Mouse (Mus musculus) midbrain, embryonic 16.5 days (tissue): ENCODE measurements around the gene Mttp. TPM values are rescaled to one million over a fixed set of nuclear protein-coding genes. Genes with fewer than 3 reads are reported as not detected.

Experiments
- ATAC-seq: fragments of 200-750 bp; cut with Nextera tagmentation; 2 replicates; pipeline ENCODE4 v1.8.0; 2017; ENCODE audit warnings: moderate TSS enrichment
- H3K27ac ChIP-seq: fragments of 300-500 bp; sonication (generic); 2 replicates; pipeline ENCODE4 v1.5.1; 2014; ENCODE audit warnings: mild to moderate bottlenecking, low read length, mixed read lengths
- H3K27me3 ChIP-seq: fragments of 300-500 bp; sonication (generic); 2 replicates; pipeline ENCODE4 v1.6.1; 2014; ENCODE audit warnings: low read depth, low read length, mixed read lengths; ENCODE audit not compliant: control insufficient read depth, insufficient read depth
- H3K36me3 ChIP-seq: fragments of 300-500 bp; sonication (generic); 2 replicates; pipeline ENCODE4 v1.6.1; 2014; ENCODE audit warnings: mild to moderate bottlenecking, low read length, moderate library complexity, mixed read lengths; ENCODE audit not compliant: control insufficient read depth, insufficient read depth
- H3K4me1 ChIP-seq: fragments of 300-500 bp; sonication (generic); 2 replicates; pipeline ENCODE4 v1.6.1; 2014; ENCODE audit warnings: mild to moderate bottlenecking, low read length, mixed read lengths; ENCODE audit not compliant: control insufficient read depth, insufficient read depth
- H3K4me2 ChIP-seq: fragments of 300-500 bp; sonication (generic); 2 replicates; pipeline ENCODE4 v1.6.1; 2014; ENCODE audit warnings: mild to moderate bottlenecking, low read length, mixed read lengths
- H3K4me3 ChIP-seq: fragments of 300-500 bp; sonication (generic); 2 replicates; pipeline ENCODE4 v1.5.1; 2014; ENCODE audit warnings: low read depth, mild to moderate bottlenecking, low read length, moderate library complexity, mixed read lengths
- H3K9ac ChIP-seq: fragments of 300-500 bp; sonication (generic); 2 replicates; pipeline ENCODE4 v1.6.1; 2014; ENCODE audit warnings: low read depth, low read length, mixed read lengths
- H3K9me3 ChIP-seq: fragments of 300-500 bp; sonication (generic); replicated peaks from 2 replicates; pipeline ENCODE4 v1.6.1; 2014; ENCODE audit warnings: mild to moderate bottlenecking, low read length, mixed read lengths; ENCODE audit not compliant: control insufficient read depth, poor library complexity, severe bottlenecking
- WGBS: fragments of 180-500 bp; shearing (Covaris S2); extraction: QIAGEN DNeasy Blood & Tissue Kit; methylation state at CpG from one replicate; pipeline ENCODE4 v1.1.7; 2014; 5-methylcytosine and 5-hydroxymethylcytosine counted together
- polyA plus RNA-seq: library from polyadenylated mRNA; unstranded; fragments of >200 nt; fragmentation: Nextera tagmentation; extraction: Ambion mirVana; gene quantifications from 2 replicates; pipeline ENCODE4 v1.2.1, GENCODE M21; 2015

Gene Mttp
- polyA plus RNA-seq, 1 experiment from 2014 or later: 10.2 TPM

GRCm38 (mm10) chr3:138106887-138107286, 37.9 kb downstream of the Mttp start:
- ATAC-seq: no peak
- Histone ChIP-seq H3K27ac (no peak overlapping the region), H3K9me3 (no peaks in the 10 kb centered on the region), H3K36me3 (0 out of 2 replicates have a peak, but pooled peaks cover 2% of the 10 kb centered on the region), H3K9ac (no peak overlapping the region), H3K4me3 (no peak overlapping the region), H3K4me2 (no peak overlapping the region), H3K27me3 (no peaks in the 10 kb centered on the region), H3K4me1 (no peaks in the 10 kb centered on the region)
- WGBS: 95% methylated on average over 10 of the region's 10 CpGs

- no peaks in the 10 kb centered on the region for H3K4me1 ChIP-seq
- H3K9me3 ChIP-seq: no peaks in the 10 kb centered on the region
- H3K9ac ChIP-seq: no peak overlapping the region
- H3K4me2 ChIP-seq: no peak overlapping the region
- WGBS: 67% methylated on average over 5 of the region's 5 CpGs
- no peaks in the 10 kb centered on the region for H3K27me3 ChIP-seq
- 0 out of 2 replicates have a peak, but pooled peaks cover 2% of the 10 kb centered on the region for H3K36me3 ChIP-seq
- no peak overlapping the region for H3K27ac ChIP-seq
- no peak overlapping the region for H3K4me3 ChIP-seq
- ATAC-seq: no peak
Observed at GRCm38 (mm10) chr3:138105056-138105455, 39.7 kb downstream of the Mttp start.

GRCm38 (mm10) chr3:138103690-138104089, 41.1 kb downstream of the Mttp start:
- WGBS: 88% methylated on average over 4 of the region's 4 CpGs
- no peak overlapping the region for H3K4me2 ChIP-seq
- no peak overlapping the region for H3K4me3 ChIP-seq
- no peaks in the 10 kb centered on the region for H3K9me3 ChIP-seq
- H3K36me3 ChIP-seq: 0 out of 2 replicates have a peak, but pooled peaks cover 2% of the 10 kb centered on the region
- H3K4me1 ChIP-seq: no peaks in the 10 kb centered on the region
- H3K9ac ChIP-seq: no peak overlapping the region
- H3K27ac ChIP-seq: no peak overlapping the region
- H3K27me3 ChIP-seq: no peaks in the 10 kb centered on the region
- no peak for ATAC-seq

GRCm38 (mm10) chr3:138101936-138102335, 42.8 kb downstream of the Mttp start:
- no peak overlapping the region for H3K4me2 ChIP-seq
- WGBS: 80% methylated on average over 4 of the region's 4 CpGs
- H3K9ac ChIP-seq: no peak overlapping the region
- H3K27me3 ChIP-seq: no peaks in the 10 kb centered on the region
- H3K9me3 ChIP-seq: no peaks in the 10 kb centered on the region
- no peak overlapping the region for H3K27ac ChIP-seq
- no peak for ATAC-seq
- H3K36me3 ChIP-seq: 0 out of 2 replicates have a peak, but pooled peaks cover 1% of the 10 kb centered on the region
- H3K4me3 ChIP-seq: no peak overlapping the region
- no peaks in the 10 kb centered on the region for H3K4me1 ChIP-seq

GRCm38 (mm10) chr3:138097718-138098117, 47.0 kb downstream of the Mttp start:
- no peak overlapping the region for H3K27ac ChIP-seq
- 72% methylated on average over 1 of the region's 1 CpGs for WGBS
- no peaks in the 10 kb centered on the region for H3K9me3 ChIP-seq
- no peak overlapping the region for H3K4me2 ChIP-seq
- H3K27me3 ChIP-seq: no peaks in the 10 kb centered on the region
- no peak overlapping the region for H3K4me3 ChIP-seq
- H3K36me3 ChIP-seq: no peaks in the 10 kb centered on the region
- no peak overlapping the region for H3K9ac ChIP-seq
- ATAC-seq: no peak
- no peaks in the 10 kb centered on the region for H3K4me1 ChIP-seq

- 88% methylated on average over 19 of the region's 19 CpGs for WGBS
- Histone ChIP-seq H3K9me3 (no peaks in the 10 kb centered on the region), H3K4me2 (no peak overlapping the region), H3K36me3 (no peaks in the 10 kb centered on the region), H3K27me3 (no peaks in the 10 kb centered on the region), H3K4me1 (no peaks in the 10 kb centered on the region), H3K4me3 (no peak overlapping the region), H3K27ac (no peak overlapping the region), H3K9ac (no peak overlapping the region)
- 0 out of 2 replicates have a peak, but pooled peaks have one; percentile 14 for ATAC-seq
Observed at GRCm38 (mm10) chr3:138096263-138097028, 48.3 kb downstream of the Mttp start.

- Histone ChIP-seq H3K36me3 (no peaks in the 10 kb centered on the region), H3K27ac (0 out of 2 replicates have a peak overlapping the region, but pooled peaks have one; percentile 28), H3K9ac (no peak overlapping the region), H3K4me1 (no peaks in the 10 kb centered on the region), H3K9me3 (no peaks in the 10 kb centered on the region), H3K27me3 (no peaks in the 10 kb centered on the region), H3K4me2 (no peak overlapping the region), H3K4me3 (no peak overlapping the region)
- WGBS: 60% methylated on average over 10 of the region's 10 CpGs
- no peak for ATAC-seq
Observed at GRCm38 (mm10) chr3:138095718-138096117, 49.0 kb downstream of the Mttp start.

GRCm38 (mm10) chr3:138095301-138095700, 49.5 kb downstream of the Mttp start:
- ATAC-seq: no peak
- Histone ChIP-seq H3K4me3 (no peak overlapping the region), H3K27me3 (no peaks in the 10 kb centered on the region), H3K9ac (no peak overlapping the region), H3K9me3 (no peaks in the 10 kb centered on the region), H3K4me2 (no peak overlapping the region), H3K36me3 (no peaks in the 10 kb centered on the region), H3K4me1 (no peaks in the 10 kb centered on the region), H3K27ac (0 out of 2 replicates have a peak overlapping the region, but pooled peaks have one; percentile 28)
- 86% methylated on average over 3 of the region's 3 CpGs for WGBS

GRCm38 (mm10) chr3:138083896-138084295, 60.9 kb downstream of the Mttp start:
- no peaks in the 10 kb centered on the region for H3K4me1 ChIP-seq
- 60% methylated on average over 4 of the region's 4 CpGs for WGBS

More at GRCm38 (mm10) chr3:138083896-138084295, 60.9 kb downstream of the Mttp start:
- H3K27me3 ChIP-seq: no peaks in the 10 kb centered on the region
- H3K9me3 ChIP-seq: no peaks in the 10 kb centered on the region
- H3K36me3 ChIP-seq: no peaks in the 10 kb centered on the region
- no peak overlapping the region for H3K4me3 ChIP-seq
- H3K4me2 ChIP-seq: no peak overlapping the region
- no peak for ATAC-seq
- H3K9ac ChIP-seq: no peak overlapping the region
- no peak overlapping the region for H3K27ac ChIP-seq
